Mouse (Mus musculus) heart, embryonic 15.5 days (tissue): ENCODE measurements around the gene Iltifb. TPM values are rescaled to one million over a fixed set of nuclear protein-coding genes. Genes with fewer than 3 reads are reported as not detected.
"Not testable (repeated sequence)": the region's sequence is repeated elsewhere in the genome, so short reads cannot be mapped to it uniquely, and the experiment has no call there.

Experiments
- ATAC-seq: fragments of 200-750 bp; cut with Nextera tagmentation; replicated peaks from 2 replicates; pipeline ENCODE4 v1.8.0; 2017; ENCODE audit warnings: low read depth, moderate TSS enrichment; ENCODE audit not compliant: insufficient number of reproducible peaks, insufficient read depth, low FRiP score
- H3K27ac ChIP-seq: fragments of 300-500 bp; sonication (generic); 2 replicates; pipeline ENCODE4 v1.5.1; 2015; ENCODE audit warnings: mild to moderate bottlenecking, inconsistent platforms
- H3K27me3 ChIP-seq: fragments of 300-500 bp; sonication (generic); 2 replicates; pipeline ENCODE4 v1.6.1; 2015; ENCODE audit warnings: inconsistent platforms
- H3K36me3 ChIP-seq: fragments of 300-500 bp; sonication (generic); 2 replicates; pipeline ENCODE4 v1.6.1; 2015; ENCODE audit warnings: mild to moderate bottlenecking, inconsistent platforms
- H3K4me1 ChIP-seq: fragments of 300-500 bp; sonication (generic); replicated peaks from 2 replicates; pipeline ENCODE4 v1.6.1; 2015; ENCODE audit warnings: inconsistent platforms
- H3K4me2 ChIP-seq: fragments of 300-500 bp; sonication (generic); 2 replicates; pipeline ENCODE4 v1.6.1; 2015; ENCODE audit warnings: inconsistent platforms, mild to moderate bottlenecking, moderate library complexity
- H3K4me3 ChIP-seq: fragments of 300-500 bp; sonication (generic); 2 replicates; pipeline ENCODE4 v1.5.1; 2015; ENCODE audit warnings: mild to moderate bottlenecking, inconsistent platforms
- H3K9ac ChIP-seq: fragments of 300-500 bp; sonication (generic); 2 replicates; pipeline ENCODE4 v1.6.1; 2015; ENCODE audit warnings: mild to moderate bottlenecking, inconsistent platforms
- H3K9me3 ChIP-seq: fragments of 300-500 bp; sonication (generic); replicated peaks from 2 replicates; pipeline ENCODE4 v1.6.1; 2016; ENCODE audit warnings: inconsistent platforms
- WGBS: fragments of 180-500 bp; shearing (Covaris S2); methylation state at CpG from one replicate; pipeline ENCODE4 v1.1.7; 2015; ENCODE audit warnings: mixed read lengths; 5-methylcytosine and 5-hydroxymethylcytosine counted together
- polyA plus RNA-seq: library from polyadenylated mRNA; unstranded; fragments of >200 nt; fragmentation: Nextera tagmentation; extraction: Ambion mirVana; gene quantifications from 2 replicates; pipeline ENCODE4 v1.2.1, GENCODE M21; 2015

Gene Iltifb
- polyA plus RNA-seq: not detected in 2 replicates

DNA sequence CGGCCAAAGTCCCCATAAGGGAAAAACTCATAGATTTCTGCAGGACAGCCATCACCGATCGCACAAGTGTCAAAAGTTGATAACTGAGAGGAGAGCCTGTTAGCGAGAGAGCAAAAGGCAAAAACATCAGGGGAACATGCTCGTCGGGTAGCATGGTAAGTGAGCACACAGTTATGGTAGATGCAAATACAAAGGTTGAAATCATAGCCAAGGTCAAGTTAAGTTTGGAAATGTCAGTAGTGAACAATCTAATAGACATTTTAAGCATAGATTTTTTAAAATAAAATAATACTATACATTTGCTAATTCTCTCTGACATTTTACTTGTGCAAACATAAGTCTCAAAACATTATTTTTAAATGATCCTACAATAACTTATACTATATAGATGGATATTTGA lies at the start of gene Iltifb:
Gene Iltifb (minus strand): TSS at position 101 of the 400 bp plus-strand sequence.
- no peaks in the 10 kb centered on the region for H3K4me1 ChIP-seq
- no peak within 1 kb of the TSS for H3K27ac ChIP-seq
- no peak within 1 kb of the TSS for H3K4me3 ChIP-seq
- ATAC-seq: no peak
- H3K27me3 ChIP-seq: no peaks in the 10 kb centered on the region
- H3K9ac ChIP-seq: no peak within 1 kb of the TSS
- H3K36me3 ChIP-seq: no peaks in the 10 kb centered on the region
- WGBS: 82% methylated on average over 6 of the region's 6 CpGs
- no peaks in the 10 kb centered on the region for H3K9me3 ChIP-seq
- no peak within 1 kb of the TSS for H3K4me2 ChIP-seq

DNA sequence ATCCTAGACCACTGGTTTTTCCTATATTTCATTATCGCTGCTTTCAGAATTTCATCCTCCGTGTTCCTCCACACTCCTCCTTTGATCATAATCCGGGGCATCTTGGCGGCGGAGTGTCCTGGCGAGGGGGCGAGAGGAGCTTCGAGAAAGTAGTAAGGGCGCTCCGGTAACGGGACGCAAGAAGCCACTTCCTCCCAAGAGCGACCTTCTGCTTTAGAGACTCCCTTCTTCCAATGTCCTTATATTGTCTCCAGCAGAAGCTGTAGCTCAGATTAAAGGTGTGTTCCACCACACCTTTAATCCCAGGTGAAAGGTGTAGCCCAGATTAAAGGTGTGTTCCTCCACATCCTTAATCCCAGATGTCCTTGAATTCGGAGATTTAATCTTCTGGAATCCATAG lies 48.3 kb upstream of the Iltifb start, which contains the start of gene Gm9046:
Gene Gm9046 (minus strand): TSS at position 101 of the 400 bp plus-strand sequence.
- no CpG with 5 or more reads among the region's 14 CpGs for WGBS
- not testable (repeated sequence) for H3K4me1 ChIP-seq

DNA sequence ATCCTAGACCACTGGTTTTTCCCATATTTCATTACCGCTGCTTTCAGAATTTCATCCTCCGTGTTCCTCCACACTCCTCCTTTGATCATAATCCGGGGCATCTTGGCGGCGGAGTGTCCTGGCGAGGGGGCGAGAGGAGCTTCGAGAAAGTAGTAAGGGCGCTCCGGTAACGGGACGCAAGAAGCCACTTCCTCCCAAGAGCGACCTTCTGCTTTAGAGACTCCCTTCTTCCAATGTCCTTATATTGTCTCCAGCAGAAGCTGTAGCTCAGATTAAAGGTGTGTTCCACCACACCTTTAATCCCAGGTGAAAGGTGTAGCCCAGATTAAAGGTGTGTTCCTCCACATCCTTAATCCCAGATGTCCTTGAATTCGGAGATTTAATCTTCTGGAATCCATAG lies 42.9 kb upstream of the Iltifb start, which contains the start of gene Gm9045:
Gene Gm9045 (minus strand): TSS at position 101 of the 400 bp plus-strand sequence.
- not testable (repeated sequence) for ATAC-seq, H3K4me1 ChIP-seq, H3K27ac ChIP-seq, H3K4me3 ChIP-seq, H3K36me3 ChIP-seq, H3K27me3 ChIP-seq, H3K4me2 ChIP-seq, H3K9ac ChIP-seq, H3K9me3 ChIP-seq
- WGBS: no CpG with 5 or more reads among the region's 14 CpGs

More for the DNA sequence above, 48.3 kb upstream of the Iltifb start, which contains the start of gene Gm9046:
- ATAC-seq, H3K27me3 ChIP-seq, H3K9me3 ChIP-seq, H3K9ac ChIP-seq, H3K4me3 ChIP-seq, H3K36me3 ChIP-seq, H3K4me2 ChIP-seq, H3K27ac ChIP-seq: not testable (repeated sequence)

DNA sequence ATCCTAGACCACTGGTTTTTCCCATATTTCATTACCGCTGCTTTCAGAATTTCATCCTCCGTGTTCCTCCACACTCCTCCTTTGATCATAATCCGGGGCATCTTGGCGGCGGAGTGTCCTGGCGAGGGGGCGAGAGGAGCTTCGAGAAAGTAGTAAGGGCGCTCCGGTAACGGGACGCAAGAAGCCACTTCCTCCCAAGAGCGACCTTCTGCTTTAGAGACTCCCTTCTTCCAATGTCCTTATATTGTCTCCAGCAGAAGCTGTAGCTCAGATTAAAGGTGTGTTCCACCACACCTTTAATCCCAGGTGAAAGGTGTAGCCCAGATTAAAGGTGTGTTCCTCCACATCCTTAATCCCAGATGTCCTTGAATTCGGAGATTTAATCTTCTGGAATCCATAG lies 37.5 kb upstream of the Iltifb start, which contains the start of gene Gm9044:
Gene Gm9044 (minus strand): TSS at position 101 of the 400 bp plus-strand sequence.
- H3K4me2 ChIP-seq, H3K4me3 ChIP-seq, H3K4me1 ChIP-seq, H3K9ac ChIP-seq, H3K36me3 ChIP-seq, H3K27me3 ChIP-seq, H3K27ac ChIP-seq, H3K9me3 ChIP-seq, ATAC-seq: not testable (repeated sequence)
- WGBS: no CpG with 5 or more reads among the region's 14 CpGs

DNA sequence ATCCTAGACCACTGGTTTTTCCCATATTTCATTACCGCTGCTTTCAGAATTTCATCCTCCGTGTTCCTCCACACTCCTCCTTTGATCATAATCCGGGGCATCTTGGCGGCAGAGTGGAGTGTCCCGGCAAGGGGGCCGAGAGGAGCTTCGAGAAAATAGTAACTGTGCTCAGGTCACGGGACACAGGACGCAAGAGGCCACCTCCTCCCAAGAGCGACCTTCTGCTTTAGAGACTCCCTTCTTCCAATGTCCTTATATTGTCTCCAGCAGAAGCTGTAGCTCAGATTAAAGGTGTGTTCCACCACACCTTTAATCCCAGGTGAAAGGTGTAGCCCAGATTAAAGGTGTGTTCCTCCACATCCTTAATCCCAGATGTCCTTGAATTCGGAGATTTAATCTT lies 32.0 kb upstream of the Iltifb start, which contains the start of gene Gm9040:
Gene Gm9040 (minus strand): TSS at position 101 of the 400 bp plus-strand sequence.
- not testable (repeated sequence) for H3K9ac ChIP-seq, H3K36me3 ChIP-seq, H3K4me3 ChIP-seq, H3K27me3 ChIP-seq, H3K4me2 ChIP-seq, ATAC-seq, H3K9me3 ChIP-seq, H3K27ac ChIP-seq, H3K4me1 ChIP-seq
- WGBS: no CpG with 5 or more reads among the region's 11 CpGs

DNA sequence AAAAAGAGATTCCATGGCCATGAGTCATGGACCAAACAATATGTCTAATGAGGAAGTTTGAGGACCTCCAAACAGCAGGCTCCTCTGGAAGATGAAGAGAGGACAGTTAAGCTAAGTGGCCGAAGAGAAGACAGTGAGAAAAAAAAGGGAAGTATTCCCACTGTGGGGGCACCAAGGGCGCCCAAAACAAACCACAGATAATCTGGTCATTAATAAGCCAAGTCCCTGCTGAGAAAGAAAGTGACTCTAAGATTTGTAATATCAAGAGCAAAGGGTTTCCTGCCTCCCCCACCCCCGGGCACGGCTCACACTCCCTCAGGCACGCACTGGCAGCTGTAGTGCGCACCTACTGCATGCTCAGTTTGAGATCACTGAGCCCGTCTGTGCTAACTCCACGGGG lies 24.2 kb upstream of the Iltifb start:
- WGBS: 70% methylated on average over 8 of the region's 8 CpGs
- Histone ChIP-seq H3K36me3 (no peaks in the 10 kb centered on the region), H3K4me1 (no peaks in the 10 kb centered on the region), H3K9ac (no peak overlapping the region), H3K4me2 (no peak overlapping the region), H3K4me3 (no peak overlapping the region), H3K9me3 (no peaks in the 10 kb centered on the region), H3K27me3 (no peaks in the 10 kb centered on the region), H3K27ac (no peak overlapping the region)
- no peak for ATAC-seq

DNA sequence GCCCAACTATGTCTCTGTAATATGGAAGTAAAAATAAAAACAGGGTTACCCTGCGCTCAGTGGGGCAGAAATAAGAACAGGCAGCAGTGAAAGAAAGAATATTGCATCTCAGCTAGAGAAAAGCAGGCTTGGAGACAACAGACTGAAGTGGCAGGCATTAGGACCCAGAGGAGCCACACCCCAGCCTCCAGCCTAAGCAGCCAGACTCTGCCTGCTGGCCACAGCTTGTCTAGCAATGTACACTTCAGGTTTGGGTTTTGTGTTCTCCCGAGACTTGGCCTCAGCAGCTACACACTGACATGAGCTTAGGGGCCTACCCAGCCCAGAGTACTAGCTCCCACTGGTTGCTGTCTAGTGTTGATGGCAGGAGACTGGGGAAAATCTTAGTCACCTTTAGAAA lies 7.3 kb upstream of the Iltifb start:
- WGBS: 49% methylated on average over 2 of the region's 2 CpGs
- not testable (repeated sequence) for H3K9ac ChIP-seq, H3K27ac ChIP-seq, ATAC-seq, H3K4me3 ChIP-seq, H3K4me1 ChIP-seq, H3K9me3 ChIP-seq, H3K36me3 ChIP-seq, H3K4me2 ChIP-seq, H3K27me3 ChIP-seq

DNA sequence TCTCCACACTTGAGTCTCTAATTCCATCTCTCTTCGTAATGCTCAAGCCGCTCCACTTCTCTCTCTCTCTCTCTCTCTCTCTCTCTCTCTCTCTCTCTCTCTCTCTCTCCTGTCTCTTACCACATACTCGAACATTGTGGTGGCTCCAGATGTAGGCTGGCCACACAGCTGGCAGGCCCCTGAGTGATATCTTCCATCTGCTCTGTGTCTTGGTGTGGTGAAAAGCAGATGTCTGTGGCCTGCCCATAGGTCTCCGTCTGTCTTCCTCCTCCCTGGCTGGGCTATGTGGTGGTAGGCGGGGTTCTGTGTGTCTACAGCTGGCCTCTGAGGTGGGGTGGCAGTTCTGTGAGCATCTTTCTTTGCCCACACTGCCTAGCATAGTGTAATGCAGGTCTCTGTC lies 11.8 kb downstream of the Iltifb start:
- not testable (repeated sequence) for ATAC-seq, H3K36me3 ChIP-seq, H3K4me3 ChIP-seq, H3K4me1 ChIP-seq, H3K27me3 ChIP-seq, H3K9me3 ChIP-seq, H3K27ac ChIP-seq, H3K9ac ChIP-seq, H3K4me2 ChIP-seq
- WGBS: 47% methylated on average over 4 of the region's 5 CpGs

DNA sequence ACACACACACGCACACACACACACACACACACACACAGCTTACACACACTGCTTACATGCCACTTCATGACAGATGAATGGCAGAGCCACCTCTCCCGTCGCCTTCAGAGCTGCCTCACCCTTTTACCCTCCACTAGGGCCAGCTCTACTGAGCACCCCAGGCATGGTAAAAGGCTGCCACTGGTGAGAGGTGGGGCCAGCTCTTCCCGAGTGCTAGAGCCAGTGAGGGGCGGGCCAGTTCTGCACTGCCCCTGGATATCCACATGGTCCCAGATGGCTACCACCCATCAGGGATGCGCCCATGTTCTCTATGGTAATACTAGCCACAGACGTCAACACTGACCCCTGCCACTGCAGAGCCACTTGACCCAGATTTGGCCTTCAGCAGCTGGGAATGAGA lies 12.3 kb downstream of the Iltifb start:
- not testable (repeated sequence) for H3K4me3 ChIP-seq, H3K27ac ChIP-seq, H3K9ac ChIP-seq, H3K4me1 ChIP-seq, H3K9me3 ChIP-seq, H3K4me2 ChIP-seq, ATAC-seq, H3K36me3 ChIP-seq, H3K27me3 ChIP-seq
- WGBS: 65% methylated on average over 7 of the region's 7 CpGs

DNA sequence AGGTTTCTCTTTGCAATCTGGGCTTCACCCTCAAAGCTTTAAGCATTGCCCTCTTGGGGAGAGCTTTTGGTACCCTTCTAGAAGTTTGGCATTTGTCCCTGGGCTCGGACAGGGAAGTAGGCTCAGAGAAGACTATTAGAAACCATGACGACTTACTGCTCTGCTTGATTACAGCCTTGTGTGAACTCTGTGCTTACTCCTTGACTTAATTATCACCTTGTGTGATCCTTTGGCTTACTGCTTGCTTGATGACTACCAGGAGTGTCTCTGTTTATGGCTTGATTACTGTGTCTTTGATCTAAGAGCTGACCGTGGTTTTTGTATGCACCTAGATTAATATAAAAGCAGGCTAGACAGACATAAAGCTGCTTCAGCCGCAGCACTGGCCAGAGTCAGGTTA lies 16.8 kb downstream of the Iltifb start:
- H3K9me3 ChIP-seq, H3K4me2 ChIP-seq, H3K4me3 ChIP-seq, H3K9ac ChIP-seq, ATAC-seq, H3K36me3 ChIP-seq, H3K27me3 ChIP-seq, H3K27ac ChIP-seq, H3K4me1 ChIP-seq: not testable (repeated sequence)
- WGBS: no CpG with 5 or more reads among the region's 4 CpGs

DNA sequence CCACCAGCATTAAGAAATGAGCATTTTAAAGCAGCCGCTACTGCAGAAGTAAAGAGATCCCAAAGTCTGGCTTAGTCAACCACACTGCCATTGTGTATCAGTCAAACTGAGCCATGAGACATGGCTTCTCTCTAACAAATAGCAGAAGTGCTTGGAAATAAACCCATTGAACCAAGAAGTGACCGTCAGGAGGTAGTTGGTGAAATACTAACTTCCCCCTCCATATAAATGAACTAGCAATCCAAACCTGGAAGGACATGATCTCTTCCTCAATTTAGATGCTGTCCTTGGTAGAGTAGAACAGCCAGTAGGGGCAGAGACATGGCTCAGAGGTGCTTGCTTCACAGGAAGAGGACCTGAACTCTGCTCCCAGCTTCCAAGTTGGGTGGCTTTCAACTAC lies 23.4 kb downstream of the Iltifb start:
- H3K4me3 ChIP-seq, H3K4me2 ChIP-seq, H3K36me3 ChIP-seq, H3K4me1 ChIP-seq, H3K9me3 ChIP-seq, ATAC-seq, H3K9ac ChIP-seq, H3K27me3 ChIP-seq, H3K27ac ChIP-seq: not testable (repeated sequence)
- 86% methylated on average over 1 of the region's 2 CpGs for WGBS

DNA sequence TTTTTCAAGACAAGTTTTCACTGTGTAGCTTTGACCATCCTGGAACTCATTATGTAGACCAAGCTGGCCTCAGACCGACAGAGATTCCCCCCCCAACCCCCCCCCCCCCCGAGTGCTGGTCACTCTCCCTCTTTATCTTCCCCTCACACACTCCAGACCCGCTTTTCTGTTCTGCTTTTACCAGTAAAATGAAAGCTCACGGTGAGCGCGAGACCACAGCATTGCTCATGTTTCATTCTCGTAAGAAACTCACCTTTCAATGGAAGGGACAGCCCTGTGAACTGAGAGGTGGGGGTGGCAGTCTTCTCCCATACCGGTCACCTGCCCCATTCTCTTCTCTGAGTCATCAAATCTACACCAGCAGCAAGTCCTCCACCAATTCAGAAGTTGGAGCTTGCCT lies 26.0 kb downstream of the Iltifb start:
- 75% methylated on average over 1 of the region's 8 CpGs for WGBS
- H3K4me1 ChIP-seq, H3K9ac ChIP-seq, H3K9me3 ChIP-seq, H3K27me3 ChIP-seq, ATAC-seq, H3K4me3 ChIP-seq, H3K27ac ChIP-seq, H3K4me2 ChIP-seq, H3K36me3 ChIP-seq: not testable (repeated sequence)
